Mouse (Mus musculus) large intestine, adult 2 months (tissue): ENCODE measurements around the gene Bpnt1. TPM values are rescaled to one million over a fixed set of nuclear protein-coding genes. Genes with fewer than 3 reads are reported as not detected.

ENCODE experiments used
- DNase-seq: peaks from one replicate; pipeline ENCODE4 v3.0.0-alpha.2; 2012; ENCODE audit warnings: low read depth, low spot score
- WGBS: fragments of 180-500 bp; shearing (Covaris S2); methylation state at CpG from one replicate; pipeline ENCODE4 v1.1.7; 2018; 5-methylcytosine and 5-hydroxymethylcytosine counted together
- polyA plus RNA-seq: library from polyadenylated mRNA; depleted of rRNA; stranded (reverse); fragments of >200 nt; gene quantifications from 2 replicates; pipeline ENCODE4 v1.2.3, GENCODE M21; 2012; rRNA removed

The Bpnt1 gene
- polyA plus RNA-seq, 1 experiment: 131 TPM

GRCm38 (mm10) chr1:185367383-185367782 is 35.4 kb downstream of the Bpnt1 start:
- 70% methylated on average over 6 of the region's 6 CpGs for whole genome bisulfite sequencing
- DNase-seq: no peak

GRCm38 (mm10) chr1:185369979-185370378 is 38.0 kb downstream of the Bpnt1 start:
- DNase-seq: no peak
- WGBS: 89% methylated on average over 6 of the region's 6 CpGs

GRCm38 (mm10) chr1:185376390-185376789 is 44.4 kb downstream of the Bpnt1 start:
- DNase-seq: no peak

- no peak for DNase-seq
- WGBS: 74% methylated on average over 2 of the region's 2 CpGs
These were observed 45.5 kb downstream of the Bpnt1 start for GRCm38 (mm10) chr1:185377429-185377828.

GRCm38 (mm10) chr1:185401615-185402014 is 69.7 kb downstream of the Bpnt1 start:
- DNase-seq: no peak
- 81% methylated on average over 5 of the region's 5 CpGs for WGBS

- peak; percentile 8 for DNase-seq
- WGBS: 31% methylated on average over 2 of the region's 2 CpGs
These were observed 72.1 kb downstream of the Bpnt1 start for GRCm38 (mm10) chr1:185404021-185404420.

- DNase-seq: no peak
- 83% methylated on average over 10 of the region's 10 CpGs for WGBS
These were observed 74.0 kb downstream of the Bpnt1 start for GRCm38 (mm10) chr1:185405921-185406320.

Other genes starting within 250 kb of the Bpnt1 start
- gene Rab3gap2, start 128.0 kb upstream of the Bpnt1 start, polyA plus RNA-seq: 18.2 and 31.0 TPM in 2 replicates
- 19.5 and 22.2 TPM in 2 replicates for gene Iars2, start 2.8 kb upstream of the Bpnt1 start, polyA plus RNA-seq
- 8.6 and 10.3 TPM in 2 replicates for gene Eprs, start 30.9 kb downstream of the Bpnt1 start, polyA plus RNA-seq
- 5.9 and 10.8 TPM in 2 replicates for gene Slc30a10, start 122.7 kb downstream of the Bpnt1 start, polyA plus RNA-seq